Mouse (Mus musculus) hindbrain, embryonic 10.5 days (tissue): Measurements from ENCODE around the gene Rab23. TPM values are rescaled to one million over a fixed set of nuclear protein-coding genes. Genes with fewer than 3 reads are reported as not detected.

Experiments
- DNase-seq: peaks from one replicate; pipeline ENCODE4 v3.0.0-alpha.2; 2017; ENCODE audit warnings: low spot score
- H3K27ac ChIP-seq: fragments of 300-500 bp; sonication (generic); 2 replicates; pipeline ENCODE4 v1.5.1; 2016; ENCODE audit warnings: mild to moderate bottlenecking, moderate library complexity
- H3K27me3 ChIP-seq: fragments of 300-500 bp; sonication (generic); 2 replicates; pipeline ENCODE4 v1.6.1; 2016; ENCODE audit warnings: mild to moderate bottlenecking; ENCODE audit not compliant: poor library complexity, insufficient read depth, severe bottlenecking
- H3K36me3 ChIP-seq: fragments of 300-500 bp; sonication (generic); 2 replicates; pipeline ENCODE4 v1.6.1; 2016; ENCODE audit warnings: mild to moderate bottlenecking, moderate library complexity
- H3K4me1 ChIP-seq: fragments of 300-500 bp; sonication (generic); replicated peaks from 2 replicates; pipeline ENCODE4 v1.6.1; 2016; ENCODE audit warnings: mild to moderate bottlenecking
- H3K4me3 ChIP-seq: fragments of 300-500 bp; sonication (generic); 2 replicates; pipeline ENCODE4 v1.5.1; 2016; ENCODE audit warnings: mild to moderate bottlenecking, moderate library complexity
- H3K9me3 ChIP-seq: fragments of 300-500 bp; sonication (generic); 2 replicates; pipeline ENCODE4 v1.6.1; 2016; ENCODE audit warnings: mild to moderate bottlenecking, moderate library complexity
- WGBS: fragments of 180-500 bp; shearing (Covaris S2); methylation state at CpG from one replicate; pipeline ENCODE4 v1.1.7; 2016; 5-methylcytosine and 5-hydroxymethylcytosine counted together
- polyA plus RNA-seq: library from polyadenylated mRNA; unstranded; fragments of >200 nt; fragmentation: Nextera tagmentation; extraction: Ambion mirVana; gene quantifications from 2 replicates; pipeline ENCODE4 v1.2.1, GENCODE M21; 2016

Rab23 gene
- polyA plus RNA-seq, 1 experiment from 2014 or later: 23.6 TPM

GRCm38 (mm10) chr1:33757033-33757413 is 37.3 kb downstream of the Rab23 start:
- DNase-seq: peak; percentile 27
- Histone ChIP-seq H3K4me1 (peaks cover 21% of the 10 kb centered on the region), H3K36me3 (peaks cover 21% of the 10 kb centered on the region), H3K4me3 (peak overlapping the region; percentile 62), H3K27me3 (no peaks in the 10 kb centered on the region), H3K27ac (peak overlapping the region; percentile 91), H3K9me3 (no peaks in the 10 kb centered on the region)
- 11% methylated on average over 14 of the region's 14 CpGs for WGBS

- Histone ChIP-seq H3K36me3 (peaks cover 19% of the 10 kb centered on the region), H3K27me3 (no peaks in the 10 kb centered on the region), H3K9me3 (no peaks in the 10 kb centered on the region), H3K27ac (peak within 1 kb of the TSS; percentile 91), H3K4me3 (peak within 1 kb of the TSS; percentile 62), H3K4me1 (peaks cover 21% of the 10 kb centered on the region)
- under 1% methylated on average over 60 of the region's 61 CpGs for WGBS
- peak; percentile 71 for DNase-seq
Observed at GRCm38 (mm10) chr1:33757491-33758041, 37.9 kb downstream of the Rab23 start, which contains the start of gene Bag2. Bag2 (minus strand) TSS chr1:33757795.

- no peak for DNase-seq
- H3K27me3 ChIP-seq: no peaks in the 10 kb centered on the region
- H3K4me1 ChIP-seq: peaks cover 21% of the 10 kb centered on the region
- H3K27ac ChIP-seq: no peak overlapping the region
- H3K36me3 ChIP-seq: peaks cover 21% of the 10 kb centered on the region
- WGBS: 58% methylated on average over 4 of the region's 4 CpGs
- no peaks in the 10 kb centered on the region for H3K9me3 ChIP-seq
- H3K4me3 ChIP-seq: no peak overlapping the region
Observed at GRCm38 (mm10) chr1:33758488-33758887, 38.8 kb downstream of the Rab23 start.

- Histone ChIP-seq H3K4me1 (peaks cover 4% of the 10 kb centered on the region; the same call in 1 of the 2 replicates), H3K27ac (no peak overlapping the region), H3K9me3 (no peaks in the 10 kb centered on the region), H3K27me3 (no peaks in the 10 kb centered on the region), H3K36me3 (peaks cover 52% of the 10 kb centered on the region), H3K4me3 (no peak overlapping the region)
- DNase-seq: peak; percentile 24
- WGBS: 60% methylated on average over 2 of the region's 2 CpGs
Observed at GRCm38 (mm10) chr1:33763826-33764225, 44.1 kb downstream of the Rab23 start.

GRCm38 (mm10) chr1:33765468-33766080 is 45.9 kb downstream of the Rab23 start:
- H3K27ac ChIP-seq: no peak overlapping the region
- H3K4me3 ChIP-seq: no peak overlapping the region
- H3K9me3 ChIP-seq: no peaks in the 10 kb centered on the region
- WGBS: 86% methylated on average over 11 of the region's 11 CpGs
- H3K36me3 ChIP-seq: peaks cover 59% of the 10 kb centered on the region
- peaks cover 4% of the 10 kb centered on the region; the same call in 1 of the 2 replicates for H3K4me1 ChIP-seq
- H3K27me3 ChIP-seq: no peaks in the 10 kb centered on the region
- DNase-seq: no peak

- peaks cover 4% of the 10 kb centered on the region; the same call in 1 of the 2 replicates for H3K4me1 ChIP-seq
- no peaks in the 10 kb centered on the region for H3K9me3 ChIP-seq
- WGBS: 81% methylated on average over 16 of the region's 16 CpGs
- no peak for DNase-seq
- no peak overlapping the region for H3K4me3 ChIP-seq
- H3K27me3 ChIP-seq: no peaks in the 10 kb centered on the region
- H3K36me3 ChIP-seq: peaks cover 65% of the 10 kb centered on the region
- H3K27ac ChIP-seq: no peak overlapping the region
Observed at GRCm38 (mm10) chr1:33766520-33767508, 47.1 kb downstream of the Rab23 start.

- DNase-seq: no peak
Observed at GRCm38 (mm10) chr1:33768091-33768787, 48.6 kb downstream of the Rab23 start.

GRCm38 (mm10) chr1:33768827-33769226 is 49.1 kb downstream of the Rab23 start:
- Histone ChIP-seq H3K9me3 (no peaks in the 10 kb centered on the region), H3K4me3 (no peak overlapping the region), H3K27me3 (no peaks in the 10 kb centered on the region), H3K4me1 (peaks cover 4% of the 10 kb centered on the region; the same call in 1 of the 2 replicates), H3K27ac (no peak overlapping the region), H3K36me3 (peaks cover 78% of the 10 kb centered on the region)
- DNase-seq: no peak

More at GRCm38 (mm10) chr1:33768091-33768787, 48.6 kb downstream of the Rab23 start:
- H3K36me3 ChIP-seq: peaks cover 74% of the 10 kb centered on the region
- WGBS: 81% methylated on average over 1 of the region's 1 CpGs
- no peak overlapping the region for H3K27ac ChIP-seq
- no peak overlapping the region for H3K4me3 ChIP-seq
- no peaks in the 10 kb centered on the region for H3K27me3 ChIP-seq
- H3K9me3 ChIP-seq: no peaks in the 10 kb centered on the region
- H3K4me1 ChIP-seq: peaks cover 4% of the 10 kb centered on the region; the same call in 1 of the 2 replicates

GRCm38 (mm10) chr1:33771621-33772020 is 51.9 kb downstream of the Rab23 start:
- no peak overlapping the region for H3K4me3 ChIP-seq
- peaks cover 89% of the 10 kb centered on the region for H3K36me3 ChIP-seq
- H3K9me3 ChIP-seq: no peaks in the 10 kb centered on the region
- no peak for DNase-seq
- H3K27me3 ChIP-seq: no peaks in the 10 kb centered on the region
- 95% methylated on average over 10 of the region's 10 CpGs for WGBS
- H3K27ac ChIP-seq: no peak overlapping the region
- H3K4me1 ChIP-seq: peaks cover 4% of the 10 kb centered on the region; the same call in 1 of the 2 replicates

GRCm38 (mm10) chr1:33772106-33772505 is 52.4 kb downstream of the Rab23 start:
- Histone ChIP-seq H3K27ac (no peak overlapping the region), H3K36me3 (peaks cover 89% of the 10 kb centered on the region), H3K4me1 (peaks cover under 1% of the 10 kb centered on the region; the same call in 1 of the 2 replicates), H3K27me3 (no peaks in the 10 kb centered on the region), H3K4me3 (no peak overlapping the region), H3K9me3 (no peaks in the 10 kb centered on the region)
- 95% methylated on average over 9 of the region's 9 CpGs for WGBS
- no peak for DNase-seq

- WGBS: 91% methylated on average over 14 of the region's 14 CpGs
- DNase-seq: no peak
- Histone ChIP-seq H3K4me3 (no peak overlapping the region), H3K27me3 (no peaks in the 10 kb centered on the region), H3K4me1 (no peaks in the 10 kb centered on the region), H3K36me3 (peaks cover 72% of the 10 kb centered on the region), H3K9me3 (no peaks in the 10 kb centered on the region), H3K27ac (no peak overlapping the region)
Observed at GRCm38 (mm10) chr1:33776175-33776611, 56.5 kb downstream of the Rab23 start.

- no peaks in the 10 kb centered on the region for H3K27me3 ChIP-seq
- no peak overlapping the region for H3K4me3 ChIP-seq
- H3K4me1 ChIP-seq: no peaks in the 10 kb centered on the region
- peaks cover 46% of the 10 kb centered on the region for H3K36me3 ChIP-seq
- 98% methylated on average over 5 of the region's 5 CpGs for WGBS
- no peaks in the 10 kb centered on the region for H3K9me3 ChIP-seq
- no peak for DNase-seq
- H3K27ac ChIP-seq: no peak overlapping the region
Observed at GRCm38 (mm10) chr1:33784561-33784960, 64.9 kb downstream of the Rab23 start.
